Mouse (Mus musculus): ENCODE results near the gene Hvcn1. TPM values are rescaled to one million over a fixed set of nuclear protein-coding genes. Genes with fewer than 3 reads are reported as not detected.

Gene Hvcn1
- total and polyA plus RNA-seq, 2 experiments, result 1.5 to 1.7 TPM

GRCm38 (mm10) chr5:122233077-122233581, 26.5 kb downstream of the Hvcn1 start:
- no peaks in the 10 kb centered on the region for H3K36me3 ChIP-seq (ENCODE audit: control insufficient read depth, insufficient read depth, low read length)
- no peak overlapping the region for H3K9ac ChIP-seq (ENCODE audit: low read depth, low read length)
- no peak for DNase-seq (ENCODE audit: extremely low read depth, low read depth, low spot score)
- H3K27me3 ChIP-seq (ENCODE audit: control insufficient read depth, insufficient read depth, low read length), result no peaks in the 10 kb centered on the region
- no peak overlapping the region for H3K4me3 ChIP-seq (ENCODE audit: insufficient read depth, low read depth, low read length)
- H3K4me1 ChIP-seq (ENCODE audit: control insufficient read depth, insufficient read depth, low read length), result no peaks in the 10 kb centered on the region
- TF ChIP-seq CTCF (IDR thresholded peaks at IDR 0.05; ENCODE audit: low read depth, low read length) (no peak), POLR2A (IDR thresholded peaks at IDR 0.05; ENCODE audit: extremely low read depth, insufficient read depth, low read length) (no peak)
- no peaks in the 10 kb centered on the region for H3K79me2 ChIP-seq (ENCODE audit: control insufficient read depth, insufficient read depth, low read length)
- WGBS, result 86% methylated on average over 14 of the region's 14 CpGs
- no peak overlapping the region for H3K27ac ChIP-seq (replicated peaks; ENCODE audit: insufficient read depth, low read depth, low read length)

- Histone ChIP-seq H3K27ac (replicated peaks; ENCODE audit: insufficient read depth, low read depth, low read length) (no peak overlapping the region), H3K79me2 (ENCODE audit: control insufficient read depth, insufficient read depth, low read length) (no peaks in the 10 kb centered on the region), H3K4me3 (ENCODE audit: insufficient read depth, low read depth, low read length) (no peak overlapping the region), H3K4me1 (ENCODE audit: control insufficient read depth, insufficient read depth, low read length) (no peaks in the 10 kb centered on the region), H3K27me3 (ENCODE audit: control insufficient read depth, insufficient read depth, low read length) (no peaks in the 10 kb centered on the region), H3K9ac (ENCODE audit: low read depth, low read length) (no peak overlapping the region), H3K36me3 (ENCODE audit: control insufficient read depth, insufficient read depth, low read length) (no peaks in the 10 kb centered on the region)
- 87% methylated on average over 12 of the region's 12 CpGs for WGBS
- TF ChIP-seq CTCF (IDR thresholded peaks at IDR 0.05; ENCODE audit: low read depth, low read length) (no peak), POLR2A (IDR thresholded peaks at IDR 0.05; ENCODE audit: extremely low read depth, insufficient read depth, low read length) (no peak)
- no peak for DNase-seq (ENCODE audit: extremely low read depth, low read depth, low spot score)
Measured at GRCm38 (mm10) chr5:122233695-122234094, 27.1 kb downstream of the Hvcn1 start.

- Histone ChIP-seq H3K4me3 (ENCODE audit: insufficient read depth, low read depth, low read length) (no peak overlapping the region), H3K27me3 (ENCODE audit: control insufficient read depth, insufficient read depth, low read length) (no peaks in the 10 kb centered on the region), H3K9ac (ENCODE audit: low read depth, low read length) (no peak overlapping the region), H3K4me1 (ENCODE audit: control insufficient read depth, insufficient read depth, low read length) (no peaks in the 10 kb centered on the region), H3K27ac (replicated peaks; ENCODE audit: insufficient read depth, low read depth, low read length) (no peak overlapping the region), H3K79me2 (ENCODE audit: control insufficient read depth, insufficient read depth, low read length) (no peaks in the 10 kb centered on the region), H3K36me3 (ENCODE audit: control insufficient read depth, insufficient read depth, low read length) (no peaks in the 10 kb centered on the region)
- TF ChIP-seq POLR2A (IDR thresholded peaks at IDR 0.05; ENCODE audit: extremely low read depth, insufficient read depth, low read length) (no peak), CTCF (IDR thresholded peaks at IDR 0.05; ENCODE audit: low read depth, low read length) (no peak)
- 84% methylated on average over 9 of the region's 9 CpGs for WGBS
- DNase-seq (ENCODE audit: extremely low read depth, low read depth, low spot score), result no peak
Measured at GRCm38 (mm10) chr5:122234319-122235195, 28.0 kb downstream of the Hvcn1 start.

- no peaks in the 10 kb centered on the region for H3K27me3 ChIP-seq (ENCODE audit: control insufficient read depth, insufficient read depth, low read length)
- no peaks in the 10 kb centered on the region for H3K36me3 ChIP-seq (ENCODE audit: control insufficient read depth, insufficient read depth, low read length)
- no peak overlapping the region for H3K4me3 ChIP-seq (ENCODE audit: insufficient read depth, low read depth, low read length)
- no peaks in the 10 kb centered on the region for H3K79me2 ChIP-seq (ENCODE audit: control insufficient read depth, insufficient read depth, low read length)
- 71% methylated on average over 9 of the region's 9 CpGs for WGBS
- TF ChIP-seq CTCF (IDR thresholded peaks at IDR 0.05; ENCODE audit: low read depth, low read length) (no peak), POLR2A (IDR thresholded peaks at IDR 0.05; ENCODE audit: extremely low read depth, insufficient read depth, low read length) (no peak)
- no peak for DNase-seq (ENCODE audit: extremely low read depth, low read depth, low spot score)
- no peak overlapping the region for H3K9ac ChIP-seq (ENCODE audit: low read depth, low read length)
- H3K27ac ChIP-seq (replicated peaks; ENCODE audit: insufficient read depth, low read depth, low read length), result no peak overlapping the region
- H3K4me1 ChIP-seq (ENCODE audit: control insufficient read depth, insufficient read depth, low read length), result no peaks in the 10 kb centered on the region
Measured at GRCm38 (mm10) chr5:122235196-122235836, 28.7 kb downstream of the Hvcn1 start.

GRCm38 (mm10) chr5:122237200-122237599, 30.6 kb downstream of the Hvcn1 start:
- Histone ChIP-seq H3K27me3 (ENCODE audit: control insufficient read depth, insufficient read depth, low read length) (no peaks in the 10 kb centered on the region), H3K27ac (replicated peaks; ENCODE audit: insufficient read depth, low read depth, low read length) (no peak overlapping the region), H3K9ac (ENCODE audit: low read depth, low read length) (no peak overlapping the region), H3K36me3 (ENCODE audit: control insufficient read depth, insufficient read depth, low read length) (no peaks in the 10 kb centered on the region), H3K4me1 (ENCODE audit: control insufficient read depth, insufficient read depth, low read length) (no peaks in the 10 kb centered on the region), H3K4me3 (ENCODE audit: insufficient read depth, low read depth, low read length) (no peak overlapping the region), H3K79me2 (ENCODE audit: control insufficient read depth, insufficient read depth, low read length) (no peaks in the 10 kb centered on the region)
- DNase-seq (ENCODE audit: extremely low read depth, low read depth, low spot score), result no peak
- TF ChIP-seq POLR2A (IDR thresholded peaks at IDR 0.05; ENCODE audit: extremely low read depth, insufficient read depth, low read length) (no peak), CTCF (IDR thresholded peaks at IDR 0.05; ENCODE audit: low read depth, low read length) (no peak)
- 87% methylated on average over 5 of the region's 5 CpGs for WGBS

All from liver, adult 2 months (tissue).